Mouse (Mus musculus): ENCODE measurements around the gene Cog2.

The Cog2 gene

DNA sequence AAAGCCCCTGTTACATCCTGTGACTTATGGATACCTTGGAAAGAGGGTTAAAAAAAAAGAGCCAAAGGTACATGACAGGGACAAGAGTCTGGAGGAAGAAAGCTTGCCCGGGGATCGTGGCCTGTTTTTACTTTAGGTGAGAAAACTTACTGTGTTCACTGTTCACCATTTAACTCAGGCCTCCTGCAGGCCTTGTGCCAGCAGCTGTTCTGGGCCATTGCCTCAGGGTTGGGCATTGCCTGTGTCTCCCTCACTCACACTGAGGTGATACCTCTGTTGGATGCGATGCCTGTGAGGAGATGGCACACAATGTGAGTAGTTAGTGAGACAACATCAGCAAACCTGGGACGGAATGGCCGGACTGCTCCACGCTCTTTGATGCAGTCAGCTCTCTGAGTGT, 1.4 kb downstream of the Cog2 start:
- DNase-seq: no peak

DNA sequence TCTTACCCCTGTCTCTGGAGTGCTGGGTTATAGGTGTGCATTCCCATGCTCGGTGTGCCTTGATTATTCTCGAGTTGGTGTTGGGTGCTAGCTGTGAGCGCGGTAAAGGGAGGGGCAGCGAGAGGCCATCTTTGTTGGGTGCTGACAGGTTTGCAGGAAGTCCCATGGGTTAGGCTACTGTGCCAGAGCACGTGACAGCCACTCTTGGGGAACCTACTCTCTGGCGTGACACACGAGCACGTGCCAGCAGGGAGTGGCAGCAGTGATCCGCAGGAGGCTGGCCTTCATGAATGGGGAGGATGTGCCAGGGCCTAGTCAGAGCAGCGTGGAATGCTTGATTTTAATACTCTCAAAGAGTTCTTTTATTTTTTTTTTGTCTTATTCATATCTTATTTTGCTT, 5.7 kb downstream of the Cog2 start:
- DNase-seq: no peak

DNA sequence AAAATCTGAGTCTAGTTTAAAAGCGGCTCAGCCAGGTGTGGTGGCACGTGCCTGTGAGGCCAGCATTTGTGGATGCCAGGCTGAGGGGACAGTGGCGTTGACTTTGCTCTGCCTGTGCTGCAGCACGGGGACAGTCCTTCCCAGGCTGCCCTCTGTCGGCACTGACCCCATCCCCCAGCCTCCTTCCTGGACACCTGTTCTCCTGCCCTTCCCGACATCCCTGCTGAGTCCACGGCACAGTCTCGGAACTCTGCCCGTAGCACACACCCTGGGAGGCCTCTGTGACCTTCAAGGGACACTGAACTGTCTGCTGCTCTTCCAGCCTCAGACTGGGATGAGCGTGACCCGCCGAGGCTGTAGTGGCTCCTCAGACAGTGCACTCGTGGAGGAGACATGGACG, 9.5 kb downstream of the Cog2 start:
- no peak for DNase-seq

DNA sequence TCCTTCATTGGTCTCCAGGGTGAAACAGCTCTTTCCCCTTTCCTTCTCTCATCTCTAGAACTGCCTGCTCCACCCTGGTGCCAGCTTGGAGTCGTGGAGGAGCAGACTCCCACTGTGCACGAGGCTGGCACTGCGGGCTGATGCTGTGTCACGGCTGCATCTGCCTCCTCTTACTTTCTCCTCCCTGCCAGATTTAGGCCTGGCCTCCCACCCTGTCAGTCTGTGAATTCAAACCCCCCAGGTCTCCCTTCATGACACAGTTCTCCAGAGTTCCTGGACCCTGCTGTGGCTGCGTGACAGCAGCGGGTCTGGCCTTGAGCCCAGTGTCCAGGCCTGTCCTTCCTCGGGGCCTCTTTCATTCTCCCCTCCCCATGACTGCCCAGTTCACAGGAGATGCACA, 10.0 kb downstream of the Cog2 start:
- no peak for DNase-seq

DNA sequence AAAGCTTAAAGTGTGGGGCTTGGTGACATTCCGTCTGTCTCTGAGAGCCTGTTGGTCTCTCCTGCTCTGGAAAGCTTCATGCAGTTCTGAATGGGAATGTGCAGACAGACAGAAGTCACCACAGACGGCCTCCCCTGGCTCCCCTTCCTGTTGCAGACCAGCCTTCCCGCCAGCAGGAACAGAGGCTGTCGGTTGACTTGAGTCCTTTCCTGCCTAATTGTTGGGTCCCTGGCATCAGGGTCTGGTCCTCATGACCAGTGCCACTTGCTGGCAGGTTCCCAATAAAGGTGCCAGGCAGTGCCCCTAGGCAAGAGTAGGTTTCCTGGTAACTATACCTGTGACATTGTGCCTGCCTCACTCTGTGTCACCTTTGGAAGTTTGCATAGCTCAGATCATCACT, 10.4 kb downstream of the Cog2 start:
- DNase-seq: no peak

DNA sequence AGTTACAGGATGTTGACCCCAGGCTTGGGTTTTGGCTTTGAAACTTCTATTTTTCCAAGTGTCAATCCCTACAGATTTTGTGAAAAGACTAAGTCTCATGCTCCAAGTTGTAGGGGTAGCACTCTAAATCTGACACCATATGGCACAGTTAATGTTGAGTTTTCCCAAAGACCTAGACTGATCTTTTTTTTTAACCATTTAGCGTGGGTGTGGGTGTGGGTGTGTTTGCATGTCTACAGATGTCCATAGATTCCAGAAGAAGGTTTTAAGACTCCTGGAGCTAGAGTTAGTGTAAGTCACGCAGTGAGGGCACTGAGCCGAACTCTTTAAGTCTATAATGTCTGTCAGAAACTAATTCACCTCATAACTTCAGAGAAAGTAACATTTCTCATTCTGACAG, 12.1 kb downstream of the Cog2 start:
- DNase-seq: no peak

DNA sequence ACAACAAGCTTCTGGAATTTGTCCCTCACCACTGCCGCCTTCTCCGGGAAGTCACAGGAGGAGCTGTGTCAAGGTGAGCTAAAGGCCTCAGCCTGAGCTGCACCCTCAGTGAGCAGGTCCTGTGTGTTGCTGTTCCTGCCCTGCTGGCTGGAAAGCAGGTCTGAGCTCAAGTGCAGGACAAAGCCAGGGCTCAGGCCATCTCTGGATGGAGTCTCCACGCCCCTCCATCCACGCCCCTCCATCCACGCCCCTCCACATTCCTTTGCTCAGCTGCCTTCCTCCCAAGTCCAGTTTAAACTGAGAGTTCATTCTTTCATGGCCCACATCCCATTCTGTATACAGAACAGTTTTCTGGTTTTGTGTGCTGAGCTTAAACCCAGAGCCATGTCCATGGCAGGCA, 14.9 kb downstream of the Cog2 start:
- no peak for DNase-seq

DNA sequence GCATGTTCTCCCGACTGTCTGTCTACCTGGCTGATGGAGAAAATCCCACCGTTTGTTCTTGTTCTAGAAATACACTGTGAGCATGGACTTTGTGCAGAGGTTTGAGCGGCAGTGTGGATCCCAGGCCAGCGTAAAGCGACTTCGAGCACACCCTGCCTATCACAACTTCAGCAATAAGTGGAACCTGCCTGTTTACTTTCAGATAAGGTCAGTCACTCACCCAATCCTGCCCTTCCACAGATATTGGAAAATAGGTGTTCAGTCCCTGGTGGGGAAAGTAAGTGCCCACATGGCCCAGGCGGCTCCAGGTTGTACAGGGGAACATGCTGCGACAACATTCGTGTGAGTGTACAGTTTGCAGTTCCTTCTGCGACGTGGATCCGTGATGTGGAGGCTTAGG, 20.3 kb downstream of the Cog2 start:
- no peak for DNase-seq

DNA sequence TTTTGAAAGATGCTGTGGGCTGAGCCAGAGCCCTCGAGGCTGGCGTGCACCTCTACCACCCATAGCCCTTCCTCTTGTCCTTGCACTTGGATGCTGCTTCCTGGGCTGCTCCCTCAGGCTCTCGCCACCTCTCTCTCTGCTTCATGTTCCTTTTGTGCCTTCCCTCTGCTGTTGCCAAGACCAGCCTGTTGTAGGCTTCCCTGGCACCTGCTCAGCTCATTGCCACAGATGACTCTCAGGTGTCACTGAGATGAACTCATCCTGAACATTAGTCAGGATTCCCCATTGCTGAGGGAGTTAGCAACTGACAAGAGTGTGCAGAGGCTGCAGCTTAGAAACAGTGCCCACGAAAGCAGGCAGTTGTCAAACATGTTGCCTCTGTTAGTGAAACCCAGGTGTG, 21.4 kb downstream of the Cog2 start:
- no peak for DNase-seq

DNA sequence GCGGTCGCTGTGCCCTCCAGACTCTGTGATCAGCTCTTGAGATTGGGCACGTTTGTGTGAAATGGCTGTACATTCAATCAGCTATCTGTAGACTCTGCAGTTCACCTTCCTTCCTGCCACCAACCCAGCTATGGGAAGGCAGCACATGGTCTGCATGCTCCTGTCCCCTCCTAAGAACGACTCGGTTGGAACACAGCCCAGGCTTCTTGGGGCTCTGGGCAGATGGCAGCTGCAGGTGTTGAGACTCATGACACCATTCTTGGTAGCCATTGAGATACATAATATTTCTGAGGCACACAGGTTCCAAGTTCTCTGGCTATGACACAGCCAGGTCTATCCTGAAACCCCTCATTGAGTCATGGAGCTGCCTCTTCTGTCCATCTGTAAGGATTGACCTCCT, 22.7 kb downstream of the Cog2 start:
- no peak for DNase-seq

DNA sequence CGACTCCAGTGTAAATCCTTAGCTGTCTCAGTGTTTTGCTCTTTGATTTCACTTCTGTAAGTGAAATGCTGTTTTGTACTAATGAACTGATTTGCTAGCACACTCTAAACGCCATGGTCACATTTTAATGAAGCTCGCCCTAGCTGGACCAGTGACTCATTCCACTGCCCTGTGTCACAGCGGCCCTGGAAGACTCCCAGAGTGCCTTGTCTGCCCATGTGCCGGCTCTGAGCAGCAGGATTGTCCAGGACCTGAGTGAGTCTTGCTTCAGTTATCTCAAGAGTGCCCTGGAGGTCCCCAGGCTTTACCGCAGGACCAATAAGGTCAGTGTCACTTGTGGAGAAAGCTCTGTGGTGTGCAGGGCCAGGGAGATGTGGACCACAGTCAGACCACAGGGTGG, 25.8 kb downstream of the Cog2 start:
- DNase-seq: no peak

DNA sequence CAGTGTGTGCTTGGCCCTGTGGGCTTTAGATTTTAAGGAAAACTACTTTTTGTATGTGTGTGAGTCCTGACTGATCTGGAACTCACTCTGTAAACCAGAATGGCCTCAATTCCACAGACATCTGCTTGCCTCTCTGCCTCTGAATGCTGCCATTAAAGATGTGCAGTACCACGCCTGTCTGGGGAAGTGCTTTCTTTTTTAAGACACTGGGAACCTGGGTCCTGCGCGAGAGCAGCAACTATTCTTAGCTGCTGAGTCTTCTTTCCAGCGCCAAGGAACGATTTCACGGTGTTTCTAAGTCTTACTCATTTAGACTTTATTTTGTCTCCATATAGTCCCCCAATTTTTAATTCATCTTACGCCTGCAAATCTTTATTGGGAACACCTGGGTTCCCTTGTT, 26.2 kb downstream of the Cog2 start:
- no peak for DNase-seq

DNA sequence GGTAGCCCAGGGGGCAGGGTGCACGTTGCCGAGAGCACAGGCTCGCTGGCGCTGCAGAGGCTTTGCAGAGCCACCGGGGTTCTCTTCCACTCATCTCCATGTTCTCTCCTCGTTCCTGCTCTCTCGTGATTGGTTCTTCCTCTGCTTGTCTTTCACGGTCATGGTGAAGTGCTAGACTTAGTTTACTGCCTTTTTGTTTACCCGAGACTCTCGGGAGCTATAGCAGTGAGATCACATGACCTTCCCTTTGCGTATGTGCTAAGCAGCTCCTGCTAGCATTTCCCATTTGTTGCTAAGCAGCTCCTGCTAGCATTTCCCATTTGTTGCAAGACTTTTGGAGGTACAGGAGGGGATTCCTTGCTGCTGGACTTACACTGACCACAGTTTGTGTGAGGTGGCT, 26.7 kb downstream of the Cog2 start:
- no peak for DNase-seq

DNA sequence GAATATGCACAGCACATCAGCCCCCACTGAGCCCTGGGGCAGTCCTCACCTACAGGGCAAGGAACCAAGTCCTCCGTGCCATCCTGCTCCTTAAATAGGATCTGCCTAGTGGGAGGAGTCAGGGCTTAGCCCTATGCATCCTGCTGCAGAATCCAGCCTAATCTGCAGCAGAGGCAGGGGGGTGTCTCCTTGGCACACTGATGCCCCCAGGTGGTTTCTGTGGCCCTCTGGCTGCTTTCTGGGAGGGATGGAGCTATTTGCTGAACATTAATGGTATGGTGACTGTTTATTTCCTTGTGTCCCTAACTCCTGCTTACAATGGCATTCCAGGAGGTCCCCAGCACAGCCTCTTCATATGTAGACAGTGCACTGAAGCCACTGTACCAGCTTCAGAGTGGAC, 27.6 kb downstream of the Cog2 start:
- DNase-seq: no peak

DNA sequence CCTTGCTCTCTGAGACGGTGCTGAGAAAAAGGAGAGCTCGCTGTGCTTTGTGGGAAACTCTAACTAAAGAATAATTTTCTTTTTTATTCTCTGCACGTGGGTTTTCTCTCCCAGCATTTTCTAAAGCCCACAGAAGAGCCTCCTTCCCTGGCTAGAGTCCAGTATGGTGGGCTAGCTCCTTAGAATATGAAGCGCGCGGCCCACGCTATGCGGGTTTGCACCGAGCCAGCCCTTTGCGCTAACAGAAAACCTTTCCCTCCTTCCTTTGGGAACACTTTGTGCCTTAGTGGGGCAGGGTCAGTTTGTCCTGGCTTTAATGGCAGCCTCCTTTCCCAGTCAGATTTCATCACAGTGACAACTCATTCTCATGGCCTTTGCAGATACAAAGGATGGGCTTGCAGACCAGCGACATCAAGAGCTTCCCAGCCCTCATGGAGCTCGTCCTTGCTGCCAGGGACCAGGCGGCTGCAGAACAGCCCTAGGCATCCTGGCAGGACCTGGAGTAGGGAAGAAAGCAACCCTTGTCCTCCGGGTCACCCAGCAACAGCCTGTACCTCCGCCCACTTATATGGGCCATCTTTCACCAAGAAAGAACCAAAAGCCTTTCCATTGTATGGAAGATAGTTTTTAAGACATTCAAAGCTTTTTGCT, 30.6 kb downstream of the Cog2 start:
- no peak for DNase-seq

DNA sequence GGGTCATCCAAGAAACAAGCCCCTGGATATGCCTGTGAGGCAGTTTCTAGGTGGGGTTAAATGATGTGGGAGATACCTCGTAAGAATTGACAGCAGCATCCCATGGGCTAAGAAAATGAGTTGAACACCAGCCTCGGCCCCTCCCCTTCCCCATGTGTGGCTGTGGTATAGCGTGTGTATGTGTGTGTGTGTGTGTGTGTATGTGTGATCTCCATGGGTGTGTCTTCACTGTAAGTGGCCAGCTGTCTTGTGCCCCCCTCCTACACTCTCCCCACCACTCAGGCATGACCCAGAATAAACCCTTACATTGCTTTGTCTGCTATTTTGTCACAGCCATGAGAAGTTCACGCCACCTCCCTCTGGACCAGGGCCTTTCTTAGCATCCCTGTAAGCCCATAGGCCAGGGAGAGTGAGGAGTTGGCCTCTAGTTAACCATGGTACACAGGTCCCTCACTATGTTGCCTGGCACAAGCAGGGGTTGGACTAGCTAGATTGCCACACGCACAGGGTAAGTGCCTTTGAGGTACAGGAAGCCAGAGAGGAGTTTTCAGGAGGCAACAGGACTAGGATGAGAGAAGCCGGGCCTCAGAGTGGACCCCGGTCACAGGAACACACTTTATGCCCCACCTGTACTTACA, 34.7 kb downstream of the Cog2 start:
- no peak for DNase-seq

DNA sequence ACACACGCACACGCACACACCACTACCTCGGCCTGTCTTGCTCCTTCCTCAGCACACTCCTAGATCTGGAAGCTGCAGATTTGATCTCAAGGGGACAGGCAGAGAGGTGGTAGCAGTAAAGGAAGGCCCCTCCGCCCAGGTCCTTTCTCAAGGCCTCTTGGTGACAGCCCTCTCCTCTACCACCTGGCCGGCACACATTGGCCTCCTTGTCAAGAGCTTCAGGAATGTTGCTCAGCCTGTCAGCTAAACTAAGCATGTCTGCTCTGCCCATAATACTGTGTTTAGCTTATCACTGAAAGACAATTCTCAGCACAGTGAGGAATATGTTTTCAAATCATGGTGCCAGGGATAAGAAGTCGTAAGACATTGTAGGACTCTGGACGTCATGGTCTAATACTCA, 35.6 kb downstream of the Cog2 start:
- no peak for DNase-seq

DNA sequence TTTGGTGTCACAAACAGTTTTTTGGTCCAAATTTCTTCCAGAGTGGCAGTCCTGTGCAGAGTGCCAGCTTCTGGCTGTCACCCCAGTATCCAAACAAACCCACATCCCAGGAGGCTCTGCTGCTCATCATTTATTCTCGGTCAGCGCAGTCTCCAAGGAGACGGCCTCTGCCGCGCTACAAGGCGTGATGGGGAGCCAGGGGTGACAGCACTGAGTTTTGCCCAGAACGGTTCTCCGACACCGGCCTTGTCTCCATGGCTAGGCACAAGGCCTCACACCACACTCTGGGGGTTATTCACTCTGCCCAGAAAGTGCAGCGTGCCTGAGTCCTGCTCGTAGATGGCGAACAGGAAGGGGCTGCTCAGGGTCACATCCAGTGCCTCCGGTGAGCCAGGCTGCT, 36.1 kb downstream of the Cog2 start:
- DNase-seq: no peak

DNA sequence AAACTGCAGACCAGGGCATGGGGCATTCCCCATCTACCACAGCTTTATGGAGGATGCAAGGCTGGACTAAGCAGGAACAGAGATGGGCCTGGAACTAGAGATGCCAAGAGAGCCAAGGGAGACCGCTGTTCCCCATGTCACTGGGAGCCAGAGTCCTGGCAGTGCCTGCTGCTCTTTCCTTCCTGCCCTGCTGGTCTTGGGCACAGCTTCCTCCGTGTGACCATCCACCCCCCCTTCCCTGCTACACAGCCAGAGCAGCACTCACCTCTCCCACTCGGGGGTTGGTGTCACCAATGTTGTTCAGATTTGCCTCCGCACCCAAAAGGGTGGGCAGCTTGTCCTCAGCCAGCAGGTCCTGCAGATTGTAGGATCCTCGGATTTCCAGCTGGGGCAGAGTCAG, 36.9 kb downstream of the Cog2 start:
- DNase-seq: no peak

DNA sequence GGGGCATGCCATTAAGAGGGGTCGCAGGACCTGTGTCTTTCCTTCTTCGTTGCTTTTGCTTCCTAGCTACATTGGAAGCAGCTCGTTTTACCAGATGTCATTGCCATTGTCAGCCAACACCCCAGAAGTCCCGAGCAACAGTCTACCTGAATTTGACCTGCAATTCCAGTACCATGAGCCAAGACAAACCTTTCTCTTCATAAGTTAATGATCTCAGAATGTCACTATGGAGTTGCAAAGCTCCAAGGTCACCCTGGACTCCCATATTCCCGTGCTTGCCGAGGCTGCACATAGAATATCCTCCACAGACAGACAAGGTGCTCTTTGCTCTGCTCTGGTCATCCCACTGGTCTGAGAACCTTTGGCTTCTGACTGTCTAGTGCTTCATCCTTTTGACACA, 46.6 kb downstream of the Cog2 start:
- DNase-seq: no peak

DNA sequence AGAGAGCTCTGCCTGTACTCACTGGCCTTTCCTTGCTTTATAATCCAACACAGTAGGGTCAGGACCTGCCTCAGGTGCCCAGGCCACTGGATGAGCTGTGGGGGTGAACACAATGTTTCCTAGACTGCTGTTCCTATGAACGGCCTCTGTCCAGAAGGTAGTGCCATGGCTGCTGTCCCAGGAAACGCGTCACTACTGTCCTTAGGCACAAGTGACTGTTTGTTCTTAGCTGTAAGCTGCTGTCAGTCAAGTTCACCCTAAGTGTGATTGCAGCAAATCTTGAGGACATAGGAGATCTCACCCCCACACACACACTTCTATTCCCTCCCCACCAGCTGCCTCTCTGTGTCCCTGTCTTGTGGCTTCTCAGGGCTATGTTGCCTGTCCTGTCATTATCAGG, 47.0 kb downstream of the Cog2 start:
- no peak for DNase-seq

DNA sequence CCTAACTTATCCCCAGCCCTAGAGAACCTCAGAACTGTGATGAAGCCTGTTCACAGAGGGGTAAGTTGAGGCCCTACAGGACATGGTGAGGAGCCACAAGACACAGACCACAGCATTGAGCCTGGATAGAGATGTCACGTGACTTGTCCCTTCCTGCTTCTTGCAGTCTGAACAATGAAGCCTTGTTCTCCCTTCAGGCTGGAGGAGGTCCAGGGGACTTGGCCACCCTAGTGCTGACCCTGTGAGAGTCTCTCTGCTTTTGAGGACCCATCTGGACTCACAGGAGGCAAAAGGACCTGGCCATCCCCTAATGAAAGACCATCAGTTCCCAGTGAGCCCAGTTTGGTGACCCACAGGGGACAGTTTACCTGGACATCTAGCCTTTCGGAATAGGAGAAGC, 48.5 kb downstream of the Cog2 start:
- no peak for DNase-seq

DNA sequence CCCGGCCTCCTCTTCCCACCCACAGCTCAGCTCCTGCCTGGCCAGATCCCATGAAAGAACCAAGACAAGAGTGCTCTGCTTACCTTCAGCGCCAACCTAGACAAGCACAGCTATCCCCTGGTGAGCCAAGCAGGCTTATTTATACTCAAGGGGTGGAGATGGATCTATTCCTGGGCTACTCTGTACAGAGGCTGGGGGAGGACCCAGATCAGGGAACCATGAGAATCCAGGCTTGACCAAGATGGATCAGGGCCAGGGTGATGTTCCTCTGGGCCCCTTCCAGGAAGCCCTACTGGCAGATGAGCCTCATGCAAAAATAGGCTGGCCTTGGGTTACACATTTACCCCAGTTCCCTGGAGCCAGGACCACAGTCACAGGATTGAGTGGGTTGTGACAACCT, 49.0 kb downstream of the Cog2 start, which contains the start of gene Agt:
Agt (minus strand) TSS at position 114 of the 400 bp plus-strand sequence.
- DNase-seq: no peak

DNA sequence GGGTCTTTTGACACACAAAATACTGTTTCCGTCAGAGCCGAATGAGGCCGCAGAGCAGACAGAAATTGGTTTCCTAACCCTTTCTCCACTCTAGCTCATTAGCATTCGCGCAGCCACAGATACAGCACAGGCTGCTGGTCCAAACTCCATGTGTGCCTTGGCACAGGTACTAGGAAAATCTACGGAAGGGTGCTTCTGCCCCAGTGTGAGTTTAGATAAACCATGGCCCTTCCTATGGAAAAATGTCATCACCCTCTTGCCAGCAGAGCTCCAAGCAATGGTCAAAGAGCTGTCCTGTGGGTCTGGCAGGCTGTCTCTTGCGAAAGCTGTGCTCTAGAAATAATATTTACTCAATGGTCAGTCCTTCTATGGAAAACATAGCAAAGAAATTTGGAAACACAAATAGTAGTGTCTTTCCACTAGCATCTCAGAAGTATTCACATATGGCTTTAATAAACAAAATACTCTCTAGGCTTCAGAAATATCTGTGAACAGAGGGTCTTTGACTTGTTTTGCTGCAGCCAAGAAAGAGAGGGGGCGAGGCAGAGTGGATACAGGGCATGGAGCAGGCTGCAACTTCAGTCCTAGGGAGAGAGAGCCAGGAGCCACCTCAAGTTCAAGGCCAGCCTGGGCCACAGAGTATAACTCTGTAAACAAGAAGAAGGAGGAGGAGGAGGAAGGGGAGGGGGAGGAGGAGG, 51.3 kb downstream of the Cog2 start:
- DNase-seq: no peak

DNA sequence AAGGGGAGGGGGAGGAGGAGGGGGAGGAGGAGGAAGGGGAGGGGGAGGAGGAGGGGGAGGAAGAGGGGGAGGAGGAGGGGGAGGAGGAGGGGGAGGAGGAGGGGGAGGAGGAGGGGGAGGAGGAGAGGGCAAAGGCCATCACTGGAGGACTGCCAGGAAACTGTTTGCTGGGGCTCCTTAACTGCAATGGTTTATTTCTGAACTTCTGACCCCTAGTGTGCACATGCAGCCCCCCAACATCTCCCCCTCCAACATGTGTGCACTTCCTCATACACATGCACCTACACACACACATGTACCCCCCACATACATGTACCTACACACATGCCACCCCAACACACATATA, 51.8 kb downstream of the Cog2 start:
- no peak for DNase-seq

All from thymus, postnatal 14 days (tissue).